Mouse (Mus musculus) small intestine, adult 2 months (tissue): ENCODE measurements around the gene Sel1l. TPM values are rescaled to one million over a fixed set of nuclear protein-coding genes. Genes with fewer than 3 reads are reported as not detected.

Experiments used
- H3K27ac ChIP-seq: fragments of 200-500 bp; 2 replicates; pipeline ENCODE4 v1.5.1; 2012; ENCODE audit warnings: low read depth, low read length, control low read depth, inconsistent platforms; ENCODE audit not compliant: insufficient read depth
- H3K27me3 ChIP-seq: fragments of 200-500 bp; 2 replicates; pipeline ENCODE4 v1.6.1; 2012; ENCODE audit warnings: mild to moderate bottlenecking, moderate library complexity, low read length, inconsistent platforms; ENCODE audit not compliant: control insufficient read depth, insufficient read depth
- H3K36me3 ChIP-seq: fragments of 200-500 bp; 2 replicates; pipeline ENCODE4 v1.6.1; 2012; ENCODE audit warnings: mild to moderate bottlenecking, low read length, control low read depth, inconsistent platforms; ENCODE audit not compliant: control insufficient read depth, insufficient read depth
- H3K4me1 ChIP-seq: fragments of 200-500 bp; 2 replicates; pipeline ENCODE4 v1.6.1; 2012; ENCODE audit warnings: low read length, inconsistent platforms, mixed read lengths; ENCODE audit not compliant: control insufficient read depth, insufficient read depth, insufficient read length
- H3K4me3 ChIP-seq: fragments of 200-500 bp; 2 replicates; pipeline ENCODE4 v1.5.1; 2012; ENCODE audit warnings: low read depth, mild to moderate bottlenecking, control low read depth, inconsistent platforms, low read length, moderate library complexity
- CTCF ChIP-seq: fragments of 200-500 bp; IDR thresholded peaks from 2 replicates; pipeline ENCODE4 v1.5.1; 2012; ENCODE audit warnings: low read depth, mild to moderate bottlenecking, control low read depth, inconsistent platforms, low read length, moderate library complexity, mixed read lengths; ENCODE audit not compliant: insufficient replicate concordance, insufficient read length; ENCODE audit errors: extremely low read depth
- POLR2A ChIP-seq: fragments of 200-500 bp; IDR thresholded peaks from 2 replicates; pipeline ENCODE4 v1.6.1; 2012; ENCODE audit warnings: low read depth, mild to moderate bottlenecking, control low read depth, inconsistent platforms, low read length, moderate library complexity
- WGBS: fragments of 180-500 bp; shearing (Covaris S2); methylation state at CpG from one replicate; pipeline ENCODE4 v1.1.7; 2018; 5-methylcytosine and 5-hydroxymethylcytosine counted together
- polyA plus RNA-seq: library from polyadenylated mRNA; depleted of rRNA; stranded (reverse); fragments of >200 nt; gene quantifications from 2 replicates; pipeline ENCODE4 v1.2.3, GENCODE M21; 2012

The Sel1l gene
- polyA plus RNA-seq, 1 experiment = 90.0 TPM

DNA sequence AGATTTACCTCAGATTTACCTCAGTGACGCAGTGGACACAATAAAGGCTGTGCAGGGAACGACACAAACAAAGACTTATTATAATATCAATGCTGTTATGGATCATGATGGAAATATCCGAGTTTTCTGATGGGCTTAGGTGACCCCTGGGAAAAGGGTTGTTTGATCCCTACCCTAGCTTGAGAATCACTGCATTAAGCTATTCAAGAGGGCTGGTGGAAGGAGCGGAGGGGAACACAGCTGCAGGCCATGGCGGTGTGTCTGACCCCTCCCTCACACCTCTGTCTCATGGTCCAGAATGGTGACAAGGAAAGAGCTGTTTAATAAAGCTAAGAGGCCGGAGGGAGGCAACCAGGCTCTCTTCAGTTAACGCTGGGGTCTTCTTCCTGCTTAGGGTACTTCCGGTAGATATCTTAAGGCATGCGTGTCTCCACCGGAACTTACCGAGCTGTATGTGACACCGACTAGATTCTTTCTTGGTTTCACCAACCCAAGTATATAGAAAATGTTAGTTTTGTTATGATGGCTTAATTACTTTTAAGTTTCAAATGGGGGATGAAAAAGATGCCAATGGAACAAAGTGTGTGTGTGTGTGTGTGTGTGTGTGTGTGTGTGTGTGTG is 46.3 kb downstream of the Sel1l start:
- Histone ChIP-seq H3K4me3 (no peak overlapping the region), H3K27ac (peak overlapping the region; percentile 66), H3K36me3 (peaks cover 10% of the 10 kb centered on the region), H3K27me3 (no peaks in the 10 kb centered on the region), H3K4me1 (no peaks in the 10 kb centered on the region)
- TF ChIP-seq POLR2A = no peak
- no peak for TF ChIP-seq CTCF
- WGBS = 86% methylated on average over 12 of the region's 12 CpGs

DNA sequence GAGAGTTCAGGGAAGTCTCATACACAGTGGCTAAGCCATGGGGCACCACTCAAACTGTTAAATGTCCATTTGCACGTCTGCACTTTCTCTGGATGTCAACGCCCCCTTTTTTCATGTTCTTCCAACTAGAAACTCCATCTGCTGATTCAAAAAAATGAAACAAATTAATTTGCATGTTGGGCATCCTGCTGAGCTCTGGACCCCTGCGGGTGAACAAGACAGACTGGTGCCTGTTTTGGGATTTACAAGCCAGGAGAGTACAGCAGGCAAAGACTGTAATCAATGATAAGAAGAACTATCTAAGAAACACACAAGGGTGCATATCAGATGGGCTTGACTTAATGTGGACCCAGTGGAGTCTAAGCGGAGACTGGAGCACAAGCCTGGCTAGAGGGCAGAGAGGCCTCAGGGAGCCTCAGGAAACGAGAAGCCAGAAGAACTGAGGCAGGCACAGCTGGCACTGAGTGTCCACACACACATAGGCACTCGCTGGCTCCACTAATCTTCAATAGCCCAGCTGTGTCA is 48.0 kb downstream of the Sel1l start:
- TF ChIP-seq CTCF (no peak), POLR2A (no peak)
- Histone ChIP-seq H3K4me1 (no peaks in the 10 kb centered on the region), H3K27ac (peak overlapping the region; percentile 53), H3K27me3 (no peaks in the 10 kb centered on the region), H3K36me3 (no peaks in the 10 kb centered on the region), H3K4me3 (no peak overlapping the region)
- 62% methylated on average over 6 of the region's 6 CpGs for WGBS

DNA sequence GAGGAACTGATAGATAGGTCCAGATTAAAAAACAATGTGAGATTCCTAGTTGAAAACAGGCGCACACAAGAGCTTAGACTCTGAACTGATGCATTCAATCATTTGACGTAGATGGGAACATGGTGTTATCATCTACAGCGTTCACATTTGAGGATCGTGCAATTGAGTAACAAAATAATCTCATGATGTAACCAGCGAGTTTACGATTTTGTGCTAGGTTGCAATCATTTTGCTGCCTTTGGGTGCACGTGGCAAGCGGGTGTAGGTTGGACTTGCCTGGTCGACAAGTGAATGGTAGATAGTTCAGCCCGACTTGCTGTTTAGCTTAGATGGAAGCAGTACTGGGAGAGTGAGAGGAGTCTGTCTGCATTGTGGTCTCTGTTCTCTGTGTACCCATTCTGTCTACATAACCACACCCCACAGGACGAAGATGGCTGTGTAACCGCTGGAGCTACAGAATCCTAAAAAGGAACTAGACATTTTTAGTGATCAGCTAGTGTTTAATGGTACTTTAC is 49.1 kb downstream of the Sel1l start:
- H3K27me3 ChIP-seq = no peaks in the 10 kb centered on the region
- no peaks in the 10 kb centered on the region for H3K36me3 ChIP-seq
- TF ChIP-seq CTCF (no peak), POLR2A (no peak)
- 51% methylated on average over 12 of the region's 12 CpGs for WGBS
- H3K4me3 ChIP-seq = no peak overlapping the region
- H3K27ac ChIP-seq = no peak overlapping the region
- H3K4me1 ChIP-seq = no peaks in the 10 kb centered on the region

DNA sequence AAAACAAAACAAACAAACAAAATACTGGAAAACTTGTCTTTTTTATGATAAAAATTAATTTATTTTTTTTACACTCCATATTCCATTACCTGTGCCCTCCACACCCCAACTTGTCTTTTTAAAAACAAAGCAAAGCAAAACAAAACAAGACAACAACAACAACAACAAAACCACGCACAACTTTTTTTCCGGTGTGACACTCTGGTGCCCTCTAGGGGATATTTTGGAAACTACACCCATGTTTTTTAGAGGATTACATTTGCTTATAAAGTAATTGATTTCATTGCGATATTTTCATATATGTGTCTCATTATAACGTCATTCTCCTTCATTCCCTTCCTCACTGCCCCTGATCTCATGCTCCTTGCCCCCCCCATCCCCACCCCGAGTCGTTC is 49.6 kb downstream of the Sel1l start:
- WGBS = 11% methylated on average over 6 of the region's 6 CpGs
- Histone ChIP-seq H3K4me3 (no peak overlapping the region), H3K27ac (no peak overlapping the region), H3K27me3 (no peaks in the 10 kb centered on the region), H3K4me1 (no peaks in the 10 kb centered on the region), H3K36me3 (no peaks in the 10 kb centered on the region)
- TF ChIP-seq CTCF (peak; percentile 27; the same call in 1 of the 2 replicates), POLR2A (no peak)

DNA sequence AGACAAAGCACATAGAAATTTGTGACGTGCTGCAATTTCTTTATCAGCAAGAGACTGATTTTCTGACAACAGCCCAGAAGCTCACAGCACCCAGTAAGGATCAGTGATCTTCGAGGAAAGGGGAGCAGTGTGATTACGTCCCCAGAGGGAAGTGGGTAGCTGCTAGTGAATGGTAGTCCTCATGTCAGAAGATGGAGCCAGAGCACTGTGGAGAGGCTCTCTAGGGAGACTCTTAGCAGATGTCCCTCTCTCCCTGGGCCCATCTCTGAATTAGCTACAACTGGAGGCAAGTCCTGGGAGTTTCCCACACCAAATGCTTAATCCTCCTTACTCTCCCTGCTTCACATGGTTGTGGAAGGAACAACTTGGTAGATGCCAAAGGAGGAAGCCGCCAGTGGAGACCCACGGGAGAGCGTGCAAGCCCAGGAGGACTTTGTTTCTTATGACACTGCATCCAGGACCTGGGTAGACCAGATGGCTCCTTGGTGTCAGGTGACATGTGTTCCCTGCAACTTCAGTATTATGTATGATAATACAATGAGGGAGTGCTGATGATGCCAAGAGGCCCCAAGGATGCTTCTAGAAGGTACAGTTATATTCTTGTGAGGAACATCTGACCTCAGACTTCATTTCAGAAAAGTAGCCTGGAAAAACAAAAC is 50.1 kb downstream of the Sel1l start:
- no peak overlapping the region for H3K4me3 ChIP-seq
- H3K27ac ChIP-seq = no peak overlapping the region
- H3K4me1 ChIP-seq = no peaks in the 10 kb centered on the region
- WGBS = 59% methylated on average over 6 of the region's 6 CpGs
- no peaks in the 10 kb centered on the region for H3K36me3 ChIP-seq
- no peaks in the 10 kb centered on the region for H3K27me3 ChIP-seq
- TF ChIP-seq POLR2A (no peak), CTCF (no peak)

DNA sequence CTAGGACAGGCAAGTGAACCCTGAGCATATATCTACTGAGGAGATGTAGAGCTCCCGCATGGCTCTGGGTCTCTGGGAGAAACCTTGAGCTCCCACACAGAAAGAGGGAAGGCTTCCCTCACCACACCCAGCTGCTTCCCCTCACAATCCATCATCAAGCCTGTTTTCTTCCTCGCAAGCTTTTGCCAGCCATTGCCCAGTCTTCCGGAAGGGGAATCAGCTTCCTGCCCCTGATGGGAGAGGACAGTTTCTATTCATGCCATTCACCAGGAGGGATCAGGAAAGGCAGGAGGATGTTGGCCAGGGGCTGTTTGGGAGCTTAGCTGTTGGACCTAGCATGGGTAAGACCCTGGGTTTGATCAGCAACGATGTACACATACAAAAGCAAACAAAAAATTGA is 52.2 kb downstream of the Sel1l start:
- no peak for TF ChIP-seq CTCF
- TF ChIP-seq POLR2A = no peak
- H3K27me3 ChIP-seq = no peaks in the 10 kb centered on the region
- no peak overlapping the region for H3K4me3 ChIP-seq
- no peaks in the 10 kb centered on the region for H3K4me1 ChIP-seq
- no peak overlapping the region for H3K27ac ChIP-seq
- H3K36me3 ChIP-seq = no peaks in the 10 kb centered on the region
- WGBS = 71% methylated on average over 4 of the region's 4 CpGs

DNA sequence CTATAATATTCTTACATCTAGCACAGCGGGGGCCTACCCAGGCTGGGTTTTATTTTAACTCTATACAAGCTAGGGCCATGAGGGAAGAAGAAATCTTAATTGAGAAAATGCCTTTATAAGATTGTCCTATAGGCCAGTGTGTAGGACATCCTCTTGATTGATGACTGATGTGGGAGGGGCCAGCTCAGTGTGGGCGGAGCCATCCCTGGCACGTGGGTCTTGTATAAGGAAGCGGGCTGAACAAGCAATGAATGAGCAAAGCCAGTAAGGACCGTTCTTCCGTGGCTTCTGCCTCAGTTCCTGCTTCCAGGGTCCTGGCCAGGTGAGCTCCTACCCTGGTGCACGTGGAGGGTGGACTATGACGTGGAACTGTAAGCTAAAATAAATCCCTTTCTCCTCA is 55.7 kb downstream of the Sel1l start:
- TF ChIP-seq POLR2A (no peak), CTCF (no peak)
- H3K4me1 ChIP-seq = no peaks in the 10 kb centered on the region
- WGBS = 72% methylated on average over 8 of the region's 8 CpGs
- H3K36me3 ChIP-seq = no peaks in the 10 kb centered on the region
- no peak overlapping the region for H3K27ac ChIP-seq
- no peak overlapping the region for H3K4me3 ChIP-seq
- no peaks in the 10 kb centered on the region for H3K27me3 ChIP-seq
